Mouse (Mus musculus) hindbrain, embryonic 14.5 days (tissue): Measurements from ENCODE around the gene Zc3hav1l. TPM values are rescaled to one million over a fixed set of nuclear protein-coding genes. Genes with fewer than 3 reads are reported as not detected.
A peak's percentile ranks its signal among the peaks of the same experiment; 100 is the strongest.

ENCODE experiments used
- ATAC-seq: fragments of 200-750 bp; cut with Nextera tagmentation; 2 replicates; pipeline ENCODE4 v1.8.0; 2017; ENCODE audit warnings: moderate number of reproducible peaks, mild to moderate bottlenecking, moderate TSS enrichment, moderate library complexity; ENCODE audit not compliant: low FRiP score
- DNase-seq: peaks from one replicate; pipeline ENCODE4 v3.0.0-alpha.2; 2015; ENCODE audit warnings: low spot score
- H3K27ac ChIP-seq: fragments of 300-500 bp; sonication (generic); 2 replicates; pipeline ENCODE4 v1.5.1; 2014; ENCODE audit warnings: mild to moderate bottlenecking, moderate library complexity
- H3K27me3 ChIP-seq: fragments of 300-500 bp; sonication (generic); 2 replicates; pipeline ENCODE4 v1.6.1; 2014; ENCODE audit warnings: mild to moderate bottlenecking, low read length, mixed read lengths; ENCODE audit not compliant: control insufficient read depth, insufficient read depth
- H3K36me3 ChIP-seq: fragments of 300-500 bp; sonication (generic); replicated peaks from 2 replicates; pipeline ENCODE4 v1.6.1; 2014; ENCODE audit not compliant: control insufficient read depth, insufficient read depth
- H3K4me1 ChIP-seq: fragments of 300-500 bp; sonication (generic); replicated peaks from 2 replicates; pipeline ENCODE4 v1.6.1; 2014; ENCODE audit warnings: antibody characterized with exemption, low read length, mixed read lengths; ENCODE audit not compliant: control insufficient read depth, insufficient read depth
- H3K4me2 ChIP-seq: fragments of 300-500 bp; sonication (generic); replicated peaks from 2 replicates; pipeline ENCODE4 v1.6.1; 2014; ENCODE audit warnings: mild to moderate bottlenecking, moderate library complexity
- H3K4me3 ChIP-seq: fragments of 300-500 bp; sonication (generic); replicated peaks from 2 replicates; pipeline ENCODE4 v1.5.1; 2014; ENCODE audit warnings: mild to moderate bottlenecking, low read length
- H3K9ac ChIP-seq: fragments of 300-500 bp; sonication (generic); 2 replicates; pipeline ENCODE4 v1.6.1; 2014
- H3K9me3 ChIP-seq: fragments of 300-500 bp; sonication (generic); 2 replicates; pipeline ENCODE4 v1.6.1; 2016; ENCODE audit warnings: low read length; ENCODE audit not compliant: control insufficient read depth
- WGBS: fragments of 180-500 bp; shearing (Covaris S2); extraction: QIAGEN DNeasy Blood & Tissue Kit; methylation state at CpG from one replicate; pipeline ENCODE4 v1.1.7; 2014; 5-methylcytosine and 5-hydroxymethylcytosine counted together
- polyA plus RNA-seq: library from polyadenylated mRNA; unstranded; fragments of >200 nt; fragmentation: Nextera tagmentation; extraction: Ambion mirVana; gene quantifications from 2 replicates; pipeline ENCODE4 v1.2.1, GENCODE M21; 2014

Zc3hav1l gene
- polyA plus RNA-seq, 1 experiment from 2014 or later: 9.3 TPM

- Histone ChIP-seq H3K36me3 (no peaks in the 10 kb centered on the region), H3K27ac (peak within 1 kb of the TSS; percentile 98), H3K9me3 (no peaks in the 10 kb centered on the region), H3K4me1 (peaks cover 26% of the 10 kb centered on the region), H3K4me2 (peak within 1 kb of the TSS; percentile 80), H3K27me3 (no peaks in the 10 kb centered on the region), H3K9ac (peak within 1 kb of the TSS; percentile 100), H3K4me3 (peak within 1 kb of the TSS; percentile 97)
- under 1% methylated on average over 81 of the region's 118 CpGs for WGBS
- ATAC-seq: peak; percentile 91
- DNase-seq: peak; percentile 72
Measured at GRCm38 (mm10) chr6:38253736-38254641, 45.1 kb downstream of the Zc3hav1l start, which contains the start of gene D630045J12Rik. TSS of gene D630045J12Rik (minus strand) at chr6:38254009.

DNA sequence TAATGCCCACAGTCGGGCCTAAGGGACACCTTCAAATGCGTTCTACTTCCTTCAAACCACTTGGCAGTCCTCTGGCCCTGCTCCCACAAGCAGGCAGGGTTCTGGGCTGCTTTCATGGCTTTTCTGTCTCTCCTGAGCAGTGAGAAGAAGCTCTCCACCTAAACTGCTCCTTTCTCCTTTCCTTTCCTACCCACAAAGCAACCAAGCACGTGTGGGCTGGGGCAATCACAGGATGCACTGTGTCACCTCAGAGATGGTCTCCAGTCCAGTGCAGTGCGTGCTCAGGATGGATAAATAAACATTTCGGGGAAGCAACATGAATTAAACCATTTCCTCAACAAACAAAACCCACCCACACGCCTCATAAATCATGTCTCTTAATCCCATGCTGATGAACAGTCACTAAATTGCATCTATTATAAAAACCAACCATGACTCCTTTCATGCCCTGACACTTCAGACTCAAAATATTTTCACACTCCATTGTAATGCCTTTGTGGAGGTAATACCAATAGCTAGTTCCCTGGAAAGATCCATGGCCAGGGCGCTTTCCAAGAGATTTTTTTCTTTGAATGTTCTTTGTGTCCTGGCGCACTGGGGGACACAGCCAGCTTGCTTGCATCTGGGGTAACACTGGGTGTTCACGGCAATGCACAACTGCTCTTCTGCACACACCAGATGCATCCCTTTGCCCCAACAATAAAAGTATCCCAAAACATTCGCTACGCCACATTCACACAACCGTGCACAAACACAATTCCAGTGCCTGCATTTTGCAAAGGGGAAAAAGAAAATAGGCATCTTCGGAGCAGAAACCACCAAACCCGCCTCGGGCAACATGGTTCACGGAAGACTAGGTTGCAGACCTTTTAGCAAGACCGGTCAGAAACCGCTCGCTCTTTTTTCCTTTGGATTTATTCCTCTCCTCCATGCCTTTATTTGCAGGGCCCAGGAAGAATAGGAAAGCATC is 46.0 kb downstream of the Zc3hav1l start:
- ATAC-seq: no peak
- 3% methylated on average over 19 of the region's 19 CpGs for WGBS

GRCm38 (mm10) chr6:38252139-38252538 is 46.9 kb downstream of the Zc3hav1l start:
- Histone ChIP-seq H3K27ac (peak overlapping the region; percentile 98; the same call in 1 of the 2 replicates), H3K4me2 (peak overlapping the region; percentile 80), H3K4me3 (peak overlapping the region; percentile 97), H3K4me1 (peaks cover 38% of the 10 kb centered on the region), H3K9ac (peak overlapping the region; percentile 100), H3K9me3 (no peaks in the 10 kb centered on the region), H3K27me3 (no peaks in the 10 kb centered on the region), H3K36me3 (no peaks in the 10 kb centered on the region)
- DNase-seq (no peak), ATAC-seq (no peak)
- WGBS: 57% methylated on average over 10 of the region's 10 CpGs

More for the DNA sequence above, 46.0 kb downstream of the Zc3hav1l start:
- Histone ChIP-seq H3K36me3 (no peaks in the 10 kb centered on the region), H3K27ac (peak overlapping the region; percentile 98), H3K4me2 (peak overlapping the region; percentile 80), H3K27me3 (no peaks in the 10 kb centered on the region), H3K9ac (peak overlapping the region; percentile 100), H3K9me3 (no peaks in the 10 kb centered on the region), H3K4me1 (peaks cover 33% of the 10 kb centered on the region), H3K4me3 (peak overlapping the region; percentile 97)
- peak; percentile 57 for DNase-seq

- Histone ChIP-seq H3K9me3 (no peaks in the 10 kb centered on the region), H3K9ac (peak overlapping the region; percentile 100), H3K27ac (no peak overlapping the region), H3K27me3 (no peaks in the 10 kb centered on the region), H3K4me1 (peaks cover 38% of the 10 kb centered on the region), H3K4me3 (peak overlapping the region; percentile 97), H3K4me2 (peak overlapping the region; percentile 80), H3K36me3 (no peaks in the 10 kb centered on the region)
- DNase-seq (no peak), ATAC-seq (no peak)
- WGBS: 75% methylated on average over 4 of the region's 4 CpGs
Measured at GRCm38 (mm10) chr6:38251464-38251863, 47.6 kb downstream of the Zc3hav1l start.

GRCm38 (mm10) chr6:38247362-38247761 is 51.7 kb downstream of the Zc3hav1l start:
- H3K36me3 ChIP-seq: no peaks in the 10 kb centered on the region
- WGBS: 93% methylated on average over 4 of the region's 4 CpGs
- H3K4me2 ChIP-seq: no peak overlapping the region
- no peaks in the 10 kb centered on the region for H3K27me3 ChIP-seq
- H3K4me3 ChIP-seq: no peak overlapping the region
- H3K4me1 ChIP-seq: peaks cover 45% of the 10 kb centered on the region
- no peak for DNase-seq
- no peak overlapping the region; the same call in 1 of the 2 replicates for H3K9ac ChIP-seq
- no peaks in the 10 kb centered on the region for H3K9me3 ChIP-seq
- no peak for ATAC-seq
- H3K27ac ChIP-seq: no peak overlapping the region

DNA sequence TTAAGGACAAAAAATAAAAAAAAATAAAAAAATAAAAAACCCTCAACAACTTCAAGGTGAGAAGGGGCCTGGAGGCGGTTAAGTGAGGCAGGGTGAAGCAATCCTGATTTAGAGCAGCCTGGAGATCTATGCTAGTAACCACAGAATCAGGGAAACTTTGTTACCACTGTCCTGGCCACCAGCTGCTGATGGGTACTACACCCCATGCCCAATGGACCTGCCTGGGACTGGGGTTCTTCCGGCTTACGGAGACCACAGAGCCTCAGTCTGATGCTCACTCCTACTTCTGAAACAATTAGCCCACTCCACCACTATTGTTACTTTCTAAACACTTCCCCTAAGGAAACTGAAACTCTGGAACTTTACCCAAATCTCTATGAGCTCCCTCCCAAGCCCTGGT is 54.3 kb downstream of the Zc3hav1l start:
- H3K9me3 ChIP-seq: no peaks in the 10 kb centered on the region
- no peaks in the 10 kb centered on the region for H3K27me3 ChIP-seq
- no peak overlapping the region for H3K27ac ChIP-seq
- H3K9ac ChIP-seq: no peak overlapping the region
- 94% methylated on average over 3 of the region's 3 CpGs for WGBS
- no peak for ATAC-seq
- H3K4me3 ChIP-seq: no peak overlapping the region
- no peak for DNase-seq
- H3K4me2 ChIP-seq: no peak overlapping the region
- peaks cover 33% of the 10 kb centered on the region for H3K4me1 ChIP-seq
- no peaks in the 10 kb centered on the region for H3K36me3 ChIP-seq

DNA sequence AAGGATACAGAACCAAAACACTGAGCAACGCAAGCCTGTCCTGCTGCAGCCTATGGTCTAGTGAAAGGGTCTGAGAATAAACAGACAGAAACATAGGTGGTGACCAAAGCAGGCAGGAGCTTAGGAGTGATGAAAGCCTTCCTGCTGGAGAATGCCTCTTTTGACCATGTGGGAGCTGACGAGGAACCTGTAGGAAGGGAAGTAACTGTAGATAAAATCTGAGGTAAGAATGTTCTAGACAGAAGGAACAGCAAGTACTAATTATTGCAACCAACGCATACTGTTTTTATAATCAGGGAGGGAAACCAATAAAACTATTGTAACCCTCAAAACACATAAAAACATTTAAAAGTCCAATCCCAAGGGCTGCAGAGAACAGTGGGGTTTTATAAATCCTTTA is 54.9 kb downstream of the Zc3hav1l start:
- Histone ChIP-seq H3K9me3 (no peaks in the 10 kb centered on the region), H3K27me3 (no peaks in the 10 kb centered on the region), H3K27ac (no peak overlapping the region), H3K9ac (no peak overlapping the region), H3K36me3 (no peaks in the 10 kb centered on the region), H3K4me2 (no peak overlapping the region), H3K4me3 (no peak overlapping the region), H3K4me1 (peaks cover 29% of the 10 kb centered on the region)
- no peak for DNase-seq
- WGBS: 80% methylated on average over 3 of the region's 3 CpGs
- no peak for ATAC-seq

GRCm38 (mm10) chr6:38242833-38243232 is 56.2 kb downstream of the Zc3hav1l start:
- Histone ChIP-seq H3K9ac (no peak overlapping the region), H3K36me3 (no peaks in the 10 kb centered on the region), H3K9me3 (no peaks in the 10 kb centered on the region), H3K4me1 (peaks cover 21% of the 10 kb centered on the region), H3K4me2 (no peak overlapping the region), H3K27me3 (no peaks in the 10 kb centered on the region), H3K4me3 (no peak overlapping the region), H3K27ac (no peak overlapping the region)
- no peak for ATAC-seq
- 82% methylated on average over 5 of the region's 5 CpGs for WGBS
- no peak for DNase-seq
